Mouse (Mus musculus): ENCODE measurements around the gene Fam166a. TPM values are rescaled to one million over a fixed set of nuclear protein-coding genes. Genes with fewer than 3 reads are reported as not detected.
A peak's percentile ranks its signal among the peaks of the same experiment; 100 is the strongest.

Fam166a gene
- polyA plus RNA-seq, 1 experiment, result 1.8 TPM

DNA sequence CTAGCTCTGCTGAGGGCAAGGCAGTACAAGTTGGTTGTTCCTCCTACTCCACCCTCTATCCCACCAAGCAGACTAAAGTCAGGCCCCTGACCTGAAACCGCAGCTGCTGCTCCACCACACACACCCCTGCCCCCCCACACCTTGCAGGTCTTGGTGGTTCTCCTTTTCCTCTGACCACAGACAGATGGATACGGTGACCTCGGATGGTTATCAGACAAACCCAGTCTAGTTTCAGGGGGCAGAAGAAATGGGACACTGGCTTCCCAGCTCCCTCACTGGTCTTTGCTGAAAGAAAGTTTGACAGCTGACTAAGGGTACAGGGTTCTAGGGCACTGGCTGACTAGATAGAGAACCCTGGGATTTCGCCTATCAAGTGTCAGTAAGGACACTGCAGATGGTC lies 14.9 kb downstream of the Fam166a start:
- Histone ChIP-seq H3K4me3 (ENCODE audit: low read depth, low read length) (no peak overlapping the region), H3K36me3 (ENCODE audit: control insufficient read depth, insufficient read depth, low read length, poor library complexity, severe bottlenecking) (no peaks in the 10 kb centered on the region), H3K9ac (ENCODE audit: low read depth, poor library complexity, severe bottlenecking) (no peak overlapping the region), H3K27me3 (ENCODE audit: control insufficient read depth, insufficient read depth, low read length, poor library complexity, severe bottlenecking) (no peaks in the 10 kb centered on the region), H3K27ac (ENCODE audit: insufficient read depth, low read length) (no peak overlapping the region), H3K4me1 (ENCODE audit: control insufficient read depth, insufficient read depth, low read length) (peaks cover 15% of the 10 kb centered on the region), H3K9me3 (replicated peaks; ENCODE audit: control insufficient read depth, insufficient read depth, low read length, poor library complexity, severe bottlenecking) (no peaks in the 10 kb centered on the region)
- TF ChIP-seq CTCF (IDR thresholded peaks at IDR 0.05; ENCODE audit: low read depth, low read length), result no peak
- TF ChIP-seq POLR2A (IDR thresholded peaks at IDR 0.05; ENCODE audit: insufficient read depth, low read length), result no peak
- TF ChIP-seq EP300 (IDR thresholded peaks at IDR 0.05; ENCODE audit: insufficient read depth, low read depth, low read length), result no peak

DNA sequence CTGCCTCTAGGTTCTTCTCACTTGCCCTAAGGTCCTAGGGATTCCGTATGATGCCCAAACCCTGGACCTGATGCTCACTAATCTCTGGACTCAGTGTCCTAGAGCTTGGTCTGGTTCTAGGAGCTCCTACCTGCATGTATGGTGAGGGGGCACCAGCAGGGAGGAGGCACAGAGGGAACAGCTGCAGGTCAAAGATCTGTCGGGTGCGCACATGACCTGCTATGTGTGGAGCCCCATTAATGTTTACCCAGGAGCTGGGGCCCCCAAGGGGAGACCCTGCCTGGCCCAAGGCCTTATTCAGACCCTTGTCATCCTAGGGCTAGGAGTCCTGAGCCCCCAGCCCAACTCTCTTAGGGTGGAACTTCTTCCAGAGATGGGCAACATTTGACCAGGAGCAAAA lies 15.5 kb downstream of the Fam166a start, which contains the start of gene Slc34a3:
TSS of gene Slc34a3 (minus strand) at position 315 of the 400 bp plus-strand sequence.
- no peak within 1 kb of the TSS for H3K27ac ChIP-seq (ENCODE audit: insufficient read depth, low read length)
- TF ChIP-seq CTCF (IDR thresholded peaks at IDR 0.05; ENCODE audit: low read depth, low read length) (no peak), POLR2A (IDR thresholded peaks at IDR 0.05; ENCODE audit: insufficient read depth, low read length) (no peak), EP300 (IDR thresholded peaks at IDR 0.05; ENCODE audit: insufficient read depth, low read depth, low read length) (no peak)
- no peak within 1 kb of the TSS for H3K4me3 ChIP-seq (ENCODE audit: low read depth, low read length)
- no peaks in the 10 kb centered on the region for H3K9me3 ChIP-seq (replicated peaks; ENCODE audit: control insufficient read depth, insufficient read depth, low read length, poor library complexity, severe bottlenecking)
- peaks cover 15% of the 10 kb centered on the region for H3K4me1 ChIP-seq (ENCODE audit: control insufficient read depth, insufficient read depth, low read length)
- H3K27me3 ChIP-seq (ENCODE audit: control insufficient read depth, insufficient read depth, low read length, poor library complexity, severe bottlenecking), result no peaks in the 10 kb centered on the region
- H3K36me3 ChIP-seq (ENCODE audit: control insufficient read depth, insufficient read depth, low read length, poor library complexity, severe bottlenecking), result no peaks in the 10 kb centered on the region
- no peak within 1 kb of the TSS for H3K9ac ChIP-seq (ENCODE audit: low read depth, poor library complexity, severe bottlenecking)

DNA sequence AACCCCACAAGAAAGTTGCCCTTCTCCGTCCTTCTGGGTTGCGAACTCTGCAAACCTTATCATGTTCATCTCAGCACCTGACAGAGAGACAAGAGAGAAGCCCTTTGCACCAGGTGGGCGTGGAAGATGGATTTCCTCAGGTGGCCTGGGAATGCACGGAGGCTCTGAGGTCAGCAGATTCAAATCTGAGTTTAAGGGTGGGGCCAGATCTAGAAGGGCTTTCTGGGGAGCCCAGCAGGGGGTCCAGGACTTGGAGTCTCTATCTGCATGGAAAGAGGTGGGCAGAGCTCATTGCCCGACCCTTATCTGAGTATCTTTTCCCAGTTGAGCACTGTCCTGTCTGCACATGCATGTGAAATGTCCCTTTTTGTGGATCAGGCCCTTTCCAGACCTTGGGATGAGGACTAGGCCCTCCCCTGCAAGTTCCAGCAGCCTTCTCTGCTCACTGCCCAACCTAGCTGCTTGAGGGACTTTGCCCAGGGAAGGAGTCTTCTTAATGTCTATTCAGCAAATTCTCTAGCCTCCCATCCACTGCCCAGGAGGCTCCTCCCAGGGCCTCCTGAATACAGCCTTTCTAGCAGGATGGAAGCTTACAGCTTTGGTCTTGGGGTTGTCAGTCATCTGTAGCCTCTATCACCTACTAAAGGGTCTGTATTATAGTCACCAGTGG lies 16.1 kb downstream of the Fam166a start:
- Histone ChIP-seq H3K9ac (ENCODE audit: low read depth, poor library complexity, severe bottlenecking) (no peak overlapping the region), H3K4me1 (ENCODE audit: control insufficient read depth, insufficient read depth, low read length) (peaks cover 15% of the 10 kb centered on the region), H3K9me3 (replicated peaks; ENCODE audit: control insufficient read depth, insufficient read depth, low read length, poor library complexity, severe bottlenecking) (no peaks in the 10 kb centered on the region), H3K4me3 (ENCODE audit: low read depth, low read length) (no peak overlapping the region), H3K27ac (ENCODE audit: insufficient read depth, low read length) (no peak overlapping the region), H3K36me3 (ENCODE audit: control insufficient read depth, insufficient read depth, low read length, poor library complexity, severe bottlenecking) (no peaks in the 10 kb centered on the region), H3K27me3 (ENCODE audit: control insufficient read depth, insufficient read depth, low read length, poor library complexity, severe bottlenecking) (no peaks in the 10 kb centered on the region)
- no peak for TF ChIP-seq POLR2A (IDR thresholded peaks at IDR 0.05; ENCODE audit: insufficient read depth, low read length)
- TF ChIP-seq CTCF (IDR thresholded peaks at IDR 0.05; ENCODE audit: low read depth, low read length), result no peak
- no peak for TF ChIP-seq EP300 (IDR thresholded peaks at IDR 0.05; ENCODE audit: insufficient read depth, low read depth, low read length)

DNA sequence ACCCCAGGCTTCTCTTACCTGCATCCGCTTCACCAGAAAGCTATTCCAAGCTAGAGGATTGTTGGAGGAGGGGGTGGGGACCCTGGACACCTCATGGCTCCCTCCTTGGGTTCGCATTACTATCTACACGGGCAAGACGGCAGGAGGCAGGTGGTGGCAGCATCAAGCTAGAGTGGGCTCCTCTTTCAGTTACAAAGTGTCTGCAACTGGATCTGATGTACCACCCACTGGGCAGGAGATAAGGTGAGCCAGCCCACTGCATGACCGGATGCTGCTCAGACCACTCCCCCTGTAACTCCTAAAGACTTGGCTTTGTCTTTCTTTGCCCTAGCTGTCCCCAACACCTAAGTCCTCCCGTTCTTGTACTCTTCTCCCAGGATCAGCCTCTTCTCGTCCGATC lies 18.1 kb downstream of the Fam166a start, which contains the start of gene Rnf224:
TSS of gene Rnf224 (minus strand) at position 174 of the 400 bp plus-strand sequence.
- H3K27ac ChIP-seq (ENCODE audit: insufficient read depth, low read length), result no peak within 1 kb of the TSS
- no peak within 1 kb of the TSS for H3K9ac ChIP-seq (ENCODE audit: low read depth, poor library complexity, severe bottlenecking)
- peak; percentile 59; the same call in 1 of the 2 replicates for TF ChIP-seq EP300 (IDR thresholded peaks at IDR 0.05; ENCODE audit: insufficient read depth, low read depth, low read length)
- no peak for TF ChIP-seq POLR2A (IDR thresholded peaks at IDR 0.05; ENCODE audit: insufficient read depth, low read length)
- no peak for TF ChIP-seq CTCF (IDR thresholded peaks at IDR 0.05; ENCODE audit: low read depth, low read length)
- H3K27me3 ChIP-seq (ENCODE audit: control insufficient read depth, insufficient read depth, low read length, poor library complexity, severe bottlenecking), result no peaks in the 10 kb centered on the region
- H3K4me3 ChIP-seq (ENCODE audit: low read depth, low read length), result no peak within 1 kb of the TSS
- no peaks in the 10 kb centered on the region for H3K9me3 ChIP-seq (replicated peaks; ENCODE audit: control insufficient read depth, insufficient read depth, low read length, poor library complexity, severe bottlenecking)
- H3K36me3 ChIP-seq (ENCODE audit: control insufficient read depth, insufficient read depth, low read length, poor library complexity, severe bottlenecking), result no peaks in the 10 kb centered on the region
- peaks cover 20% of the 10 kb centered on the region for H3K4me1 ChIP-seq (ENCODE audit: control insufficient read depth, insufficient read depth, low read length)

DNA sequence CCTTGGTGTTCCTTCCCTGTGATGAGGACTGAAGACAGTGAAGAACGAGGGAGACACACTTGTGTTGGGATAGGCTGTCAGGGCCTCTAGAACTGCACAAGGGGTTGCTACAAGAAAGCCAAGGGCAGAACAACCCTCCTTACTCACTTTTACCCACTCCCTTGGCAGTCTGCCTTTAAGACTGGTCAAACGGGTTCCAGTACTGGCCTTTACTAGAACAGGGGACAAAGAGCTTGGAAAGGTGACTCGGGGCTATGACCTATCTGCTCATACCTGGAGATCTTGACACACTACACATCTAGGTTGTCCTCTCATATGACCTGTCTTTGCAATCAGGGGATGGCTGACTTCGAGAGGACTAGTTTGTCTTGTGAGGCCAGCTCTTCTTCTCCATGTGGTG lies 19.0 kb downstream of the Fam166a start:
- Histone ChIP-seq H3K4me1 (ENCODE audit: control insufficient read depth, insufficient read depth, low read length) (peaks cover 20% of the 10 kb centered on the region), H3K36me3 (ENCODE audit: control insufficient read depth, insufficient read depth, low read length, poor library complexity, severe bottlenecking) (no peaks in the 10 kb centered on the region), H3K27ac (ENCODE audit: insufficient read depth, low read length) (no peak overlapping the region), H3K9me3 (replicated peaks; ENCODE audit: control insufficient read depth, insufficient read depth, low read length, poor library complexity, severe bottlenecking) (no peaks in the 10 kb centered on the region), H3K9ac (ENCODE audit: low read depth, poor library complexity, severe bottlenecking) (no peak overlapping the region), H3K4me3 (ENCODE audit: low read depth, low read length) (no peak overlapping the region), H3K27me3 (ENCODE audit: control insufficient read depth, insufficient read depth, low read length, poor library complexity, severe bottlenecking) (no peaks in the 10 kb centered on the region)
- TF ChIP-seq POLR2A (IDR thresholded peaks at IDR 0.05; ENCODE audit: insufficient read depth, low read length) (no peak), CTCF (IDR thresholded peaks at IDR 0.05; ENCODE audit: low read depth, low read length) (no peak), EP300 (IDR thresholded peaks at IDR 0.05; ENCODE audit: insufficient read depth, low read depth, low read length) (no peak)

DNA sequence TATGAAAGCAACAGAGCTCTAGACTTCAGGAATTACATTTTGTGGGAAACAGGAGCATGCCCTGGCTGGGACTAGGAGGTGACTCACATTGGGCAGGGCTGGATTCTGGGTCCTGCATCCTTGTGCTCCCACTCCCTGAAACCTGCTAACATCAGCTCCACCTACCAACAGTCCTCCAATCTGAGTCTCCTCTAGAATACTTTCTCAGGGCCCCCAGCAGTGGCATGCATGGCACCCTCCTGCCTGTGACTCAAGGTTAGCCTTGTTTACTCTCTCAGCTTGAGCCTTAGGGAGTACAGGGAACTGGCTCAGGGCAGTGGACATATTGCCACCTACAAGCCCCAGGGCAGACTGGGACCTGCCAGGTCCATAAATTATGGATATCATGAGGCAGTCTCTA lies 19.6 kb downstream of the Fam166a start:
- H3K9ac ChIP-seq (ENCODE audit: low read depth, poor library complexity, severe bottlenecking), result no peak overlapping the region
- no peaks in the 10 kb centered on the region for H3K27me3 ChIP-seq (ENCODE audit: control insufficient read depth, insufficient read depth, low read length, poor library complexity, severe bottlenecking)
- H3K36me3 ChIP-seq (ENCODE audit: control insufficient read depth, insufficient read depth, low read length, poor library complexity, severe bottlenecking), result no peaks in the 10 kb centered on the region
- no peak overlapping the region for H3K27ac ChIP-seq (ENCODE audit: insufficient read depth, low read length)
- H3K4me3 ChIP-seq (ENCODE audit: low read depth, low read length), result no peak overlapping the region
- no peaks in the 10 kb centered on the region for H3K9me3 ChIP-seq (replicated peaks; ENCODE audit: control insufficient read depth, insufficient read depth, low read length, poor library complexity, severe bottlenecking)
- peaks cover 20% of the 10 kb centered on the region for H3K4me1 ChIP-seq (ENCODE audit: control insufficient read depth, insufficient read depth, low read length)
- TF ChIP-seq EP300 (IDR thresholded peaks at IDR 0.05; ENCODE audit: insufficient read depth, low read depth, low read length) (no peak), POLR2A (IDR thresholded peaks at IDR 0.05; ENCODE audit: insufficient read depth, low read length) (no peak), CTCF (IDR thresholded peaks at IDR 0.05; ENCODE audit: low read depth, low read length) (no peak)
